Mouse (Mus musculus) lung, embryonic 14.5 days (tissue): ENCODE results near the gene Adamts5. TPM values are rescaled to one million over a fixed set of nuclear protein-coding genes. Genes with fewer than 3 reads are reported as not detected.
A peak's percentile ranks its signal among the peaks of the same experiment; 100 is the strongest.

Experiments used
- ATAC-seq: fragments of 200-750 bp; cut with Nextera tagmentation; 2 replicates; pipeline ENCODE4 v1.8.0; 2017; ENCODE audit warnings: mild to moderate bottlenecking, moderate TSS enrichment, moderate library complexity; ENCODE audit not compliant: insufficient read depth
- DNase-seq: peaks from one replicate; pipeline ENCODE4 v3.0.0-alpha.2; 2015
- H3K27ac ChIP-seq: fragments of 300-500 bp; sonication (generic); 2 replicates; pipeline ENCODE4 v1.5.1; 2014; ENCODE audit warnings: low read depth, mild to moderate bottlenecking, moderate library complexity
- H3K27me3 ChIP-seq: fragments of 300-500 bp; sonication (generic); 2 replicates; pipeline ENCODE4 v1.6.1; 2014; ENCODE audit warnings: low read length, control low read depth; ENCODE audit not compliant: insufficient read depth
- H3K36me3 ChIP-seq: fragments of 300-500 bp; sonication (generic); 2 replicates; pipeline ENCODE4 v1.6.1; 2014; ENCODE audit warnings: control low read depth; ENCODE audit not compliant: insufficient read depth
- H3K4me1 ChIP-seq: fragments of 300-500 bp; sonication (generic); 2 replicates; pipeline ENCODE4 v1.6.1; 2014; ENCODE audit warnings: antibody characterized with exemption, control low read depth; ENCODE audit not compliant: insufficient read depth
- H3K4me2 ChIP-seq: fragments of 300-500 bp; sonication (generic); 2 replicates; pipeline ENCODE4 v1.6.1; 2014; ENCODE audit warnings: mild to moderate bottlenecking
- H3K4me3 ChIP-seq: fragments of 300-500 bp; sonication (generic); 2 replicates; pipeline ENCODE4 v1.5.1; 2014; ENCODE audit warnings: low read depth, low read length
- H3K9ac ChIP-seq: fragments of 300-500 bp; sonication (generic); 2 replicates; pipeline ENCODE4 v1.6.1; 2014
- H3K9me3 ChIP-seq: fragments of 300-500 bp; sonication (generic); 2 replicates; pipeline ENCODE4 v1.6.1; 2016; ENCODE audit warnings: low read depth, low read length, control low read depth
- CTCF ChIP-seq: IDR thresholded peaks from 2 replicates; pipeline ENCODE4 v1.5.1; 2016; ENCODE audit warnings: antibody characterized with exemption, low read depth
- WGBS: fragments of 180-500 bp; shearing (Covaris S2); extraction: QIAGEN DNeasy Blood & Tissue Kit; methylation state at CpG from one replicate; pipeline ENCODE4 v1.1.7; 2014; 5-methylcytosine and 5-hydroxymethylcytosine counted together
- polyA plus RNA-seq: library from polyadenylated mRNA; unstranded; fragments of >200 nt; fragmentation: Nextera tagmentation; extraction: Ambion mirVana; gene quantifications from 2 replicates; pipeline ENCODE4 v1.2.1, GENCODE M21; 2014

The Adamts5 gene
- polyA plus RNA-seq, 1 experiment from 2014 or later = 3.2 TPM

- Histone ChIP-seq H3K36me3 (no peaks in the 10 kb centered on the region), H3K4me3 (no peak overlapping the region), H3K9ac (no peak overlapping the region), H3K4me1 (no peaks in the 10 kb centered on the region), H3K9me3 (no peaks in the 10 kb centered on the region), H3K27me3 (no peaks in the 10 kb centered on the region), H3K27ac (no peak overlapping the region), H3K4me2 (no peak overlapping the region)
- 37% methylated on average over 13 of the region's 13 CpGs for WGBS
- TF ChIP-seq CTCF = no peak
- ATAC-seq = peak; percentile 66
- peak; percentile 49 for DNase-seq
These were observed 14.2 kb downstream of the Adamts5 start for GRCm38 (mm10) chr16:85887289-85888051.

GRCm38 (mm10) chr16:85879075-85879474, 22.6 kb downstream of the Adamts5 start:
- no peaks in the 10 kb centered on the region for H3K4me1 ChIP-seq
- no peak overlapping the region for H3K4me3 ChIP-seq
- H3K9me3 ChIP-seq = no peaks in the 10 kb centered on the region
- WGBS = 72% methylated on average over 7 of the region's 7 CpGs
- no peak for TF ChIP-seq CTCF
- H3K4me2 ChIP-seq = no peak overlapping the region
- H3K9ac ChIP-seq = no peak overlapping the region
- ATAC-seq = no peak
- H3K36me3 ChIP-seq = no peaks in the 10 kb centered on the region
- no peak overlapping the region for H3K27ac ChIP-seq
- no peaks in the 10 kb centered on the region for H3K27me3 ChIP-seq
- DNase-seq = no peak

- H3K4me1 ChIP-seq = peaks cover 3% of the 10 kb centered on the region; the same call in 1 of the 2 replicates
These were observed 27.5 kb downstream of the Adamts5 start for GRCm38 (mm10) chr16:85874141-85874540.

GRCm38 (mm10) chr16:85871971-85872370, 29.7 kb downstream of the Adamts5 start:
- 43% methylated on average over 2 of the region's 2 CpGs for WGBS
- Histone ChIP-seq H3K9ac (no peak overlapping the region), H3K4me1 (peaks cover 3% of the 10 kb centered on the region; the same call in 1 of the 2 replicates), H3K27me3 (no peaks in the 10 kb centered on the region), H3K9me3 (no peaks in the 10 kb centered on the region), H3K36me3 (no peaks in the 10 kb centered on the region), H3K4me2 (no peak overlapping the region), H3K4me3 (no peak overlapping the region), H3K27ac (no peak overlapping the region)
- ATAC-seq = 0 out of 2 replicates have a peak, but pooled peaks have one; percentile 70
- no peak for TF ChIP-seq CTCF
- peak; percentile 30 for DNase-seq

More at GRCm38 (mm10) chr16:85874141-85874540, 27.5 kb downstream of the Adamts5 start:
- H3K4me3 ChIP-seq = no peak overlapping the region
- H3K9ac ChIP-seq = no peak overlapping the region
- WGBS = 82% methylated on average over 3 of the region's 3 CpGs
- TF ChIP-seq CTCF = no peak
- H3K4me2 ChIP-seq = no peak overlapping the region
- H3K36me3 ChIP-seq = no peaks in the 10 kb centered on the region
- H3K27ac ChIP-seq = no peak overlapping the region
- ATAC-seq (no peak), DNase-seq (no peak)
- H3K9me3 ChIP-seq = no peaks in the 10 kb centered on the region
- H3K27me3 ChIP-seq = no peaks in the 10 kb centered on the region

GRCm38 (mm10) chr16:85871248-85871647, 30.4 kb downstream of the Adamts5 start:
- Histone ChIP-seq H3K27ac (no peak overlapping the region), H3K9me3 (no peaks in the 10 kb centered on the region), H3K4me1 (peaks cover 3% of the 10 kb centered on the region; the same call in 1 of the 2 replicates), H3K9ac (no peak overlapping the region), H3K36me3 (no peaks in the 10 kb centered on the region), H3K4me2 (no peak overlapping the region), H3K27me3 (no peaks in the 10 kb centered on the region), H3K4me3 (no peak overlapping the region)
- ATAC-seq = peak; percentile 79; the same call in 1 of the 2 replicates
- peak; percentile 66 for DNase-seq
- TF ChIP-seq CTCF = no peak

GRCm38 (mm10) chr16:85864691-85865389, 36.8 kb downstream of the Adamts5 start:
- H3K9ac ChIP-seq = no peak overlapping the region
- no peak overlapping the region for H3K4me3 ChIP-seq
- WGBS = 83% methylated on average over 4 of the region's 4 CpGs
- no peak for ATAC-seq
- no peaks in the 10 kb centered on the region for H3K4me1 ChIP-seq
- H3K4me2 ChIP-seq = no peak overlapping the region
- H3K27ac ChIP-seq = no peak overlapping the region
- no peaks in the 10 kb centered on the region for H3K9me3 ChIP-seq
- H3K36me3 ChIP-seq = 0 out of 2 replicates have a peak, but pooled peaks cover 3% of the 10 kb centered on the region
- no peaks in the 10 kb centered on the region for H3K27me3 ChIP-seq
- no peak for TF ChIP-seq CTCF
- no peak for DNase-seq

- no peak for TF ChIP-seq CTCF
- Histone ChIP-seq H3K9me3 (no peaks in the 10 kb centered on the region), H3K27ac (no peak overlapping the region), H3K4me2 (no peak overlapping the region), H3K36me3 (no peaks in the 10 kb centered on the region), H3K4me1 (no peaks in the 10 kb centered on the region), H3K9ac (no peak overlapping the region), H3K4me3 (no peak overlapping the region), H3K27me3 (no peaks in the 10 kb centered on the region)
- 68% methylated on average over 5 of the region's 5 CpGs for WGBS
- ATAC-seq = no peak
- no peak for DNase-seq
These were observed 47.1 kb downstream of the Adamts5 start for GRCm38 (mm10) chr16:85854505-85854904.
